Mouse (Mus musculus) testis, adult 2 months (tissue): ENCODE results near the gene Bbs2. TPM values are rescaled to one million over a fixed set of nuclear protein-coding genes. Genes with fewer than 3 reads are reported as not detected.

ENCODE experiments used
- H3K27ac ChIP-seq: fragments of 200-500 bp; 2 replicates; pipeline ENCODE4 v1.5.1; 2012; ENCODE audit warnings: low read depth, low read length; ENCODE audit not compliant: control insufficient read depth, insufficient read depth
- H3K27me3 ChIP-seq: fragments of 200-500 bp; 2 replicates; pipeline ENCODE4 v1.6.1; 2012; ENCODE audit warnings: mild to moderate bottlenecking, low read length, moderate library complexity; ENCODE audit not compliant: control insufficient read depth, insufficient read depth
- H3K36me3 ChIP-seq: fragments of 200-500 bp; 2 replicates; pipeline ENCODE4 v1.6.1; 2012; ENCODE audit warnings: mild to moderate bottlenecking, low read length; ENCODE audit not compliant: control insufficient read depth, insufficient read depth
- H3K4me1 ChIP-seq: fragments of 200-500 bp; 2 replicates; pipeline ENCODE4 v1.6.1; 2012; ENCODE audit warnings: low read length; ENCODE audit not compliant: control insufficient read depth, insufficient read depth
- H3K4me3 ChIP-seq: fragments of 200-500 bp; 2 replicates; pipeline ENCODE4 v1.5.1; 2012; ENCODE audit warnings: low read depth, mild to moderate bottlenecking, low read length, moderate library complexity, mixed read lengths; ENCODE audit not compliant: control insufficient read depth
- CTCF ChIP-seq: fragments of 200-500 bp; IDR thresholded peaks from 2 replicates; pipeline ENCODE4 v1.5.1; 2012; ENCODE audit warnings: low read depth, mild to moderate bottlenecking, inconsistent platforms, low read length, moderate library complexity; ENCODE audit not compliant: control insufficient read depth, insufficient read depth, insufficient replicate concordance
- POLR2A ChIP-seq: fragments of 200-500 bp; IDR thresholded peaks from 2 replicates; pipeline ENCODE4 v1.6.1; 2012; ENCODE audit warnings: low read depth, mild to moderate bottlenecking, inconsistent platforms, low read length, moderate library complexity; ENCODE audit not compliant: control insufficient read depth
- polyA plus RNA-seq: library from polyadenylated mRNA; depleted of rRNA; stranded (reverse); fragments of >200 nt; gene quantifications from 2 replicates; pipeline ENCODE4 v1.2.3, GENCODE M21; 2012; rRNA removed

The Bbs2 gene
- polyA plus RNA-seq, 1 experiment: 38.0 TPM

- no peaks in the 10 kb centered on the region; the same call in 1 of the 2 replicates for H3K36me3 ChIP-seq
- no peak overlapping the region for H3K4me3 ChIP-seq
- H3K27ac ChIP-seq: no peak overlapping the region
- H3K27me3 ChIP-seq: no peaks in the 10 kb centered on the region
- no peak for TF ChIP-seq CTCF
- no peak for TF ChIP-seq POLR2A
- no peaks in the 10 kb centered on the region for H3K4me1 ChIP-seq
These were observed 74.8 kb downstream of the Bbs2 start for GRCm38 (mm10) chr8:94023916-94024315.

Other genes with a start within 250 kb of the Bbs2 start
- gene Amfr, start 86.1 kb downstream of the Bbs2 start, polyA plus RNA-seq: 78.7 and 82.2 TPM in 2 replicates
- 35.1 and 53.0 TPM in 2 replicates for gene Nudt21, start 61.9 kb downstream of the Bbs2 start, polyA plus RNA-seq
- 5.3 and 8.3 TPM in 2 replicates for gene Ogfod1, start 61.7 kb downstream of the Bbs2 start, polyA plus RNA-seq
- not detected in 2 replicates for gene Mt4, start 38.3 kb upstream of the Bbs2 start, polyA plus RNA-seq
- gene Mt3, start 53.7 kb upstream of the Bbs2 start, polyA plus RNA-seq: 6.3 and 9.4 TPM in 2 replicates
- 232 and 277 TPM in 2 replicates for gene Mt2, start 73.7 kb upstream of the Bbs2 start, polyA plus RNA-seq
- gene Mt1, start 80.2 kb upstream of the Bbs2 start, polyA plus RNA-seq: 1,753 and 1,911 TPM in 2 replicates
- 24.9 and 27.1 TPM in 2 replicates for gene Nup93, start 115.6 kb upstream of the Bbs2 start, polyA plus RNA-seq
- gene Slc12a3, start 230.3 kb upstream of the Bbs2 start, polyA plus RNA-seq: 0.99 and 1.4 TPM in 2 replicates